Mouse (Mus musculus): Measurements from ENCODE around the gene Pla2g12b.

The Pla2g12b gene

DNA sequence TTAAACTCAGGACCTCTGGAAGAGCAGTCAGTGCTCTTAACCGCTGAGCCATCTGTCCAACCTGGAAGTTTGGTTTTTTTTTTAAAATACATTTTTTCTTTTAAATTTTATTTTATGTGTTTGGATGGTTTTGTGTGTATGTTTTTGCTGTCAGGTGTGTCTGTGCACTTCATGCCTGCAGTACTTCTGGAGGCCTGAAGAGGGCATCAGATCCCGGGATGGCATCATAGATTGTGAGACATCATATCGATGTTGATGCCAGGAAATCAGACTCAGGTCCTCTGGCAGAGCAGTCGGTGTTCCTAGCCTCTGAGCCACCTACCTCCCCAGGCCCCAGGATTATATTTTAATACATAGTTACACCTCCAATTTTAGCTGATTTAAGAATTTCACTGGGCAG, 10.3 kb downstream of the Pla2g12b start:
- DNase-seq (ENCODE audit: low read depth): no peak

- DNase-seq (ENCODE audit: low read depth): no peak
Observed at GRCm38 (mm10) chr10:59416623-59417022, 13.2 kb downstream of the Pla2g12b start.

GRCm38 (mm10) chr10:59419516-59419915, 16.1 kb downstream of the Pla2g12b start:
- DNase-seq (ENCODE audit: low read depth): no peak

DNA sequence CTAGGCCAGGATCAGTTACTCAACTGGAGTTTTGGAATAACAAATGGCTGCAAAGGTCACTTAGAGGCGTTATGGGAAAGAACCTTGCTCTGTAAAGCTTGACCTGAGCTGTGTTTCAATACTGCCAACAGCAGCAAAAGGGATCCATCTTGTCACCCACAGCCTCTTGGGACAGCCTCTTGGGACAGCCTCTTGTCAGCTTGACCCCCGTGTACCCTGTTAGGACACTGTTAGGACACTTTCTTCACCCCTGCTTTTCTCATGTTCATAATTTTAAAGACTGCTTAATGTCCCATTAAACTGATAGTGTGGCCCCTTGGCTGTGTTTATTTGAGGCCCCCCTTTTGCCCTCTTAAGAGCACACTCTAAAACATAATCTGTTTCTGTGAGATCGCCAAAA, 21.0 kb downstream of the Pla2g12b start:
- DNase-seq (ENCODE audit: low read depth): no peak

DNA sequence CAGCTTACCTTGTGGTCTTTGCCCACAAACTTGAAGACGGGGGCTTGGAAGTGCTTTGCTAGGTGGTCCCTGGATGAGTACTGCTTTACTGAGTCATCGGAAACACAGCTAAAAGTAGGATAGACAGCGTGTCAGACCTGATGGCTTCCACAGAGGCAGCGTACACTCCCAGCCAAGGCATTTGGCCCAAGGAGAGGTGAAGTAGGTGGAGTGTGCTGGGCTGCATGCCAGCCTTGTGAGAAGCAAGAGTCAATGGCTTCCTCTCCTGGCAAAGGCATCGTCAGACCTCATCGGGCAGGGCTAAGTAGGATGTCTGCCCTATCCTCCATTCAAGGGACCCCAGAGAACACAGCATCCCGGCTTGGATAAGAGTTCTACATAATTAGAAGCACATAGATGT, 21.9 kb downstream of the Pla2g12b start:
- no peak for DNase-seq (ENCODE audit: low read depth)

DNA sequence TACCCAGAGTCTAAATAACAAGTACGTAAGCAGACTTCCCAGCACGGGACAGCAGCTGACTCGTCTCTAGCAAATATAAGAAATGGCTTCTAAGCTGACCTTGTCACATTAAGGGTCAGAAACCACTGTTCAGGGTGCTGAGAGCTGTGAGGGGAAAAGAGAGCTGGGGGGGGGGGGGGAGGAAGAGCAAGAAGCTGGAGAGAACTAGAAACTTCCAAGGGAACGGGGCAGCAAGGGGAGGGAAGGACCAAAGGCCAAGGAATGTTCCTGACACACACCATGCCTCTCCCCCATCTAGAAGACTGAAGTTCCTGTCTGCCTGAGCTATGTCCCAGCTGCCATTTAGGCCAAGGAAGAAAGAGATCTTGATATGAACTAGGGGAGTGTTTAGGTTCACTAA, 22.9 kb downstream of the Pla2g12b start:
- DNase-seq (ENCODE audit: low read depth): no peak

DNA sequence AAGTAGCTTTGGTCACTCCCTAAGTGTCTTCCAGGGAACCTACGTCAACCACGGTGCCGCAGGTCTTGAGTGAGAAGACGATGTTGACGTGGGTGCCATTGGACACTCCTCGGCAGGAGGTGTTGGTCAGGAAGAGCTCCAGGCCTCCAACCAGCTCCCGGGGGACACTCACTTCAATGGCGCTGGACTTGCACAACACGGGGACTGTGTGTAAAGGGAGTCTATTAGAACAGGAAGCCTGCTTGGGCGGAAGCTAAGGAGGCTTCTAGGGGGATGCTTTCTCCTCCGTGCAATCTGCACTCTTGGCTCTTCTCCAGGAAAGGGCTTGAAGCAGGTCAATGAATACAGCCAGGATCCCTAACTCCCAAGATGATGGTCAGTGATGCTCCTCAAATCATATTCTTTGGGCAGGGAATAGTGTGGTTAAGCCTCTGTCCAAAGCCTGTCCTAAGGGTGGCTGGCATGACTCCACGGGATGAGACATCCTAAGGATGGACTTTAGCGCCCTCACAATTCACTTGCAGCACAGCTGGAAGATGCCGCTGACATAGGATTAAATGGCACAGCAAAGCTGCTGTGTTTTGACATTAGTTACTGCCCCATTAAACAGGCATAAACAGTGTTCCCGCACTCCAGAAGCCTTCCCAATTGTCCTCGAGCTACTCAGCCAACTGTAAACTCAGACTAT, 26.1 kb downstream of the Pla2g12b start:
- no peak for DNase-seq (ENCODE audit: low read depth)

DNA sequence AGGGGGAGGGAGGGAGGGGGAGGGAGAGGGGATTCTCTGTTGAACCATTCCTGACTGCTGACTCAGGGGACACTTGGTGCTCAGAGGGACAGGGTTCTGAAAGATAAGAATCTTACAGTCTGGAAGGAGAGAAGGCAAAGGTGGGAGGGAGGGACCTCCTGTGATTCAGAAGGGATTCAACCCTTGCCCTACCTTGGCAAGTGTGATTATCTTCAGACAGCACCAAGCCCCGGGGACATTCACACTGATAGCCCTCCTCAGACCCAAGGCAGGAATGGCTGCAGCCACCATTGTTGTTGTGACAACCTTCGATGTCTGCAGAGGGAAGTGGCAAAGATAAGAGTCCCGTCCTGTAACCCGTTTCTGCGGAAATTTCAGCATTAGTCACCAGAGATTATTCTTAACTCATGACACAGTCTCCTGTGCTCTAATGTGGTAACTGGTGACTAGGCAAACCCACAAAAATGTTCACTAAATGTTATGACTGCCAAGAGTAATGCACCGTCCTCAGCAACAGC, 27.3 kb downstream of the Pla2g12b start:
- DNase-seq (ENCODE audit: low read depth): peak; percentile 77

DNA sequence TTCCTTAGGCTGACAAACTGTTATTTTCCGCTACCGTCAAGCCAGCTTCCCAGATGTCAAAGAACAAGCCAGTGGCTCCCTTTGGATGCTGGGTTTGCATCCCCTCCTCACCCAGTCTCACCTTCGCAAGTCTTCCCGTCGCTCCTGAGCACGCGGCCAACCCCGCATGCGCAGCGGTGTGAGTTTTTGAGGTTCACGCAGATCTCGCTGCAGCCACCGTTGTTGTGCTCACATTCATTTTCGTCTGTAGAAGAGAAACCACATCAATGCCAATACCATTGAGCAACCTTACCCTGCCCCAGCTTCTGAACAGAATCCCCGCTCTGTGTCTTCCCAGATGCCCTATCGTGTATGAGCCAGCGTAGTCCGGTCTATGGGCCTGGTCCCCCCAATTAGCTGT, 32.3 kb downstream of the Pla2g12b start:
- no peak for DNase-seq (ENCODE audit: low read depth)

GRCm38 (mm10) chr10:59438651-59439050, 35.2 kb downstream of the Pla2g12b start:
- DNase-seq (ENCODE audit: low read depth): no peak

DNA sequence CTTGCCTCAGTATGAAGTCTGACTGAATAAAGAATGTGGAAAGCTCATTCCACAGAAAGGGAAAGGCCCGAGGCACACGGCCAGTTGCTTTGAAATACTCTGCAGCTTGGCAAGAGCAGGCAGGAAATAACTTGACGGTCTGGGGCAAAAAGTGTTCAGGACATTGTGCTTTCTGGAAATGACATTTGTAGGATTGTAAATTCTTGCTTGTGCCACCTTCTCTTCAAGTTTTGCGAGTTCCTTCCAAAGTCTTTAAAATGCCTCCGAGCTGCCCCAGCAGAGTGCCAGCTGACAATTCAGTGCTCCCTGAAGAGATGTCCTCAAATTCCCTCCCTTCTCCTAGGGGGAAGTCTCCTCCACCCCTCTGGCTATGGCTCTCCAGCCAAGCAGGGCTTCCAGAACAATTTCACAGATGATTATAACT, 36.1 kb downstream of the Pla2g12b start:
- DNase-seq (ENCODE audit: low read depth): peak; percentile 45

DNA sequence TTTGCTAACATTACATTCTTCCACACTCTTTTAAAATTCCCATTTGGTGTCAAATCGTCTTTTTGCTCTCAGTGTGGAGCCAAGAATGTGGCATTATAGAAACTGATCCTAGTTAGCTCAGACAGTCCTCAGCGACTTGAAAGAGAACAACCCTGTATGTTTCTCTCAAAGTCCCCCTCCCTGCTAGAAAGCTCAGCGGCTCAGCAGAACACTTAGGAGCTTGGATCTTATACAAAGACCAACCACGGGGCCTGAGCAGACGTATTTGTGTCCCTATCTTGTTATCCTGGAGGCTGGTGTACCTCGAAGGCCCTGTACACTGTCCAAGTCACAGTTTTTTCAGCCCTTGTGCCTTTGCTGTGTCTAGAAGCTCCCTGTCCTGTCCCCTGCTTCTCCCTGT, 36.7 kb downstream of the Pla2g12b start:
- DNase-seq (ENCODE audit: low read depth): no peak

DNA sequence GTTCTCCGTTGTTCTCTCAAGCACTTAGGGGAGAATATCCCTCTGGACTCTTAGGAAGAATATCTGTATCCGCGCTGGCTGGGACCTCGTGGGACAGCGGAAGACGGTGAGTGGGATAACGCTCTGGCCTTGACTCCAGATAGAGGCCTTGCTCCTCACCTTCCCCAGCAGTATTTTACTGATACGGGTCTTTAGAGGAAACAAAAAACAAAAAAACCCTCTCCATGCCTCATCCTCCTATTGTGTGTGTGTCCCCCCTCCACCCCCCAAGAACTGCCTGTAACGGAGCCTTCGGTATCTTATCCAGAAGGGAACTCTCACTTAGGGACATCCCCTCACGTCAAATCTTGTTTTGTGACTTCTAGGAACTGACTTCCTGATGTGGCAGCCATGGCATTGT, 38.3 kb downstream of the Pla2g12b start, which contains the start of gene Oit3:
Gene Oit3 (minus strand): TSS at position 44 of the 400 bp plus-strand sequence.
- DNase-seq (ENCODE audit: low read depth): no peak

GRCm38 (mm10) chr10:59443212-59443611, 39.8 kb downstream of the Pla2g12b start:
- DNase-seq (ENCODE audit: low read depth): no peak

DNA sequence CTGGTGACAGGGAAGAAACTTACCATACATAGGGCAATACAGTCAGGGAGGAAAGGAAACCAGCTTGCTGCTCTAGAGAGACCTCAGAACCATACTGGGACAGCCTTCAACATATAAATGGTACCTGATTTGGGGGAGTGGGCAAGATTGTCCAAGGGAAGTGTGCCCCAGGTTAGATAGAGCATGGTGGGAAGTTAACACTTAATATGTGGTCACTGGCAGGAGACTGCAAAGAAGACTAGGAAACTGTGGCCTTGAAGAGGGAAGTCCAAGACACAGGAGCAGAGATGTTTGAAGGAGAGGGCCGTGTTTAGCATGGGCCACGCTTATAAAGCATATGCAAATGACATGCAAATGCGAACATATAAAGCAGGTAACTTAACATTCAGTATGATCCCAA, 40.6 kb downstream of the Pla2g12b start:
- no peak for DNase-seq (ENCODE audit: low read depth)

DNA sequence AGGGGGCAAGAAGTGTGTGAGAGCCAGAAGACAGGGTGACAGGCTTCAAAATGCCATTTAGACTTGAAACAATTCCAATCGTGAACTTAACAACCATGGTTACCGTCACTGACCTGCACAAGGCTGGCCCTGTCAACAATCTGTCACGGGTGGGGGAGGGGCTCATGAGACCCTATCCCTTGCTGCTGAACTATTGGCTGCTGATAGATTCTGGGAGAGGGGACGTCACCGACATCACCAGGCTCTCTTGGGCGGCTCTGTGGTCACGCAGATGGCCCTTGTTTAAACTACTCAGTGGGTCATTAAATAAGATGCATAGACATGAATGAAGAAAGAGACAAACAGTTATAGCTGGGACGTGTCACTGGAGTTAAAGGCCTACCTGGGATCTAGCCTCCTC, 41.2 kb downstream of the Pla2g12b start:
- DNase-seq (ENCODE audit: low read depth): no peak

DNA sequence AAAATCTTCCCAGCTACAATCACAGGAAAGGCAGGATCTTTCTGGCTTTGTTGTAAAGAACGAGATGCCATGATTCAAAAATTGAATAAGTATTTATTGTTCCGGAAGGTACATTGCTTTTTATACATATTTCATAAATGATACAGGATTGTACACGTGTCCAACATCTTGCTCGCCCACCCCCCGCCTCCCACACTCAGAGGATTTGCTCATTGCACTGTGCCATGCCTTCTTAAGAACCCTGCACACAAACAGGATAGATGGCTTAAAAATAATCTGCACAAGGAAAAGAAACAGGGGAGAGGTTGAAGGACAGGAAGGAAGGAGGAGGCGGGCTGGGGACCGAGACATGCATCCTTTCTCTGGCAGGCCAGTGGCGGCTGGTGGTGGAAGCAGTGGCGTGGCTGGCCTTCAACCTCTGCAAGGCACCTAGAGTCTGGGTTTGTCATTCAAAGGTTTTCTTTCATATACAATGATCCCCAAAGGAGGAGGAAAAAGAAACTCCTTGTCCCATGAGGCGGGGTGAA, 43.5 kb downstream of the Pla2g12b start:
- no peak for DNase-seq (ENCODE audit: low read depth)

GRCm38 (mm10) chr10:59447546-59447945, 44.1 kb downstream of the Pla2g12b start:
- DNase-seq (ENCODE audit: low read depth): no peak

DNA sequence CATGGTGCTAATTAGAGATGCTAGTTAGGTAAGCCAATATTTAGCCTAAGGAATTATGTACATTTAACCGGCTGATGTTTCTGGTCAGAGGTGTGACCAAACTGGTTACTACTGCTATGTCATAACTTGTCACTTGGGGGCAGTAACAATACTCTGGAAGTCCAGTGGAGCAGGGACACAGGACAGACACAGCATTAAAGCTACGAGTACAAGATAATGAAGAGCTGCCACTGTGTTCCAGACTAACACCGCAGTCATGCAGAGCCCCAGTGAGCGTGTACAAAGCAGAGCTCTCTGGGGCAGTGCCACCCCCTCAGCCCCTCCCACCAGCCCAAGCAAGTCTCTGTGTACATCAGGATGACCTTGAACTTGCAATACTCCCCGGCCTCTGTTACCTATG, 48.4 kb downstream of the Pla2g12b start:
- DNase-seq (ENCODE audit: low read depth): no peak

DNA sequence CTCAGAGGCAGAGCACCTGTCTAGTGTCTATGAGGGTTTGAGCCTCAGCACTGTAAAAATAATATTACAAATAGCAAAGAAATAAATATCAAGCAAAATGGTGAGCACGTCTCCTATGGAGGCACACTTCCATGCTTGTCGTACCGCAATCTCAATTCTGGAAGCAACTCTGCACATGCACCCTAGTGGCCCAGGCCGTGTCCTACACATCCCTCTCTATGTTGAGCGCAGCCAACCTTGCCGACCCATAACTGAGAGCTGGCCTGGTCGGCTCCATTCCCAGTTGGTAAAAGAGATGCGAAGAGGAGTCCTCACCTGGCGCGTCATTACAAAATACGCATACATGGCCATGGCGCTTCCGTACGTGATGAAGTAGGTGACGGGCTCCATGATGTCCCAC, 51.2 kb downstream of the Pla2g12b start:
- no peak for DNase-seq (ENCODE audit: low read depth)

DNA sequence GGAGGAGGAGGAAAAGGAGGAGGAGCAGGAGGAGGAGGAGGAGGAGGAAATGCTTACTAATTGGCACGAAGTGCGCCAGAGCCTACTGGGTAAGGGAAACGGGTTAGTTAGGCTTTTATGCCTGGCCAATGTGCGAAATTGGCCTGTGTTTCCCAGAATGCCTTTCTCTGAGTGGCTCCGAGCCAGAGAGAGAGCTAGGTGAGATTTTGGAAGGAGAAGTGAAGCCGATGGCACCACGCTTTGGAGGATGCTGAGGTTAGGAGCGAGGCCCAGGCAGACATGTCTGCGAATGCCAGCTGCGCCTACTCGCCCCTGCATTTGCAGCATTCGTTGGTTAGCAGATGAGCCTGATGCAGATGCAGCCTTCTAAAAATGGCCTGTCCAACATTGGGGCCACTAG, 56.3 kb downstream of the Pla2g12b start:
- no peak for DNase-seq (ENCODE audit: low read depth)

GRCm38 (mm10) chr10:59462307-59462706, 58.8 kb downstream of the Pla2g12b start:
- peak; percentile 21 for DNase-seq (ENCODE audit: low read depth)

DNA sequence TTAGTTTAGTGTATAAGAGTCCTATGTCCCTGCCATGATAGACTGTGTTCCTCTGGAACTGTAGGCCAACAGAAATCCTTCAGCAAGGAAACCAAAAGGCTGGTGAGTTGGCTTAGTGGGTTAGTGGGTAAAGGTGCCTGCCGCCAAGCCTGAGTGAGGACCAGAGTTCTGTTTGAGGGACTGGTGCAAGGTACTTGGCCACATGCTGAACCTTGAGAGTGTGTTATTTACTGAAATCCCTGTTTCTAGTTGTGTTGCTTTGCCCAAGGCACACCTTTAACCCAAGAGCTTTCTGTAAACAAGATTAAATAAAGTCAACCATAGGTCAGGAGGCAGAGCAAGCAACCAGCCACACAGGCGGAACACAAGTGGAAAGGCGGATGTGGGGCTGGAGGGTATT, 62.1 kb downstream of the Pla2g12b start:
- DNase-seq (ENCODE audit: low read depth): no peak

DNA sequence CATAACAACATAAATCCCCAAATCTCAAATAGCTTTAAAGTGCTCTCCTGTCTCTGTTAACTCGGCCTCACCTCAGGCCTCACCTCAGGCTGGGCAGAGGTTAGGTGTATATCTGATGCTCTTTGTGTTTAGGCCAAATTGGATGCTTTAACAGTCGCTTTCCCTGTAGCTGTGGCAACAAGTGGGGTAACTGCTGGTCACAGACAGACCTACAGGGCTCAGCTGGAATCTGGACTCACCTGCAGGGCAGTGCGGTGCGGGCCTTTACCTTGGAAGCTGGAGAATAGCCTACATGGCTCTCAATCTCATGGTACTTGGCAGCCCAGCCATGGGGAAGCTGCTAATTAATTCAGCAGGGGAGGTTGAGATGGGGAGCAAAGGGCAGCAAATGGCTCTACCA, 63.2 kb downstream of the Pla2g12b start:
- DNase-seq (ENCODE audit: low read depth): no peak
